Mouse (Mus musculus) frontal cortex, postnatal 10 days (tissue): ENCODE data around the gene Mas1.
"Not testable (repeated sequence)": the region's sequence is repeated elsewhere in the genome, so short reads cannot be mapped to it uniquely, and the experiment has no call there.

ENCODE experiments used
- DNase-seq, 2 experiments: peaks; one replicate each; pipeline ENCODE4 v3.0.0; 2022; ENCODE audit warnings: low spot score in 2 of 2, mixed read lengths in 1 of 2

Gene Mas1

DNA sequence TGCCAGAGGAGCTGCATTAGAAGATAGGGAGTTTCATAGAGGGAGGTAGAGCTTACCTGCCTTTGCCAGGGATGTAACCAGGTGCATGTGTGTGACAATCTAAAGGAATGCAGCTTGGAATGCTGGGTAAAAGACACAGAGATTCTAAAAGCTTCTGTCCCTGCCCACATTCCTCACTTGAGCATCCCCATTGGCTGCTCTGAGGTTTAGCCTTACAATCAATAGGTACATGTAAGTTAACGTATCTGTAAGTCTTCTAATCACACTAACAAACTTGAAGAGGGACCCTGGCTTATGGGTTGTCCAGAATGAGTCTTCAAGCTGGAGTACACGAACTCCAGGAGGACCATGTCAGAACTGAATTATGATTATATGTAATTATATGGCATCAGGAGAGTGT is at the start of gene Mas1:
TSS of gene Mas1 (minus strand) at position 101 of the 400 bp plus-strand sequence.
- DNase-seq, result no peak

DNA sequence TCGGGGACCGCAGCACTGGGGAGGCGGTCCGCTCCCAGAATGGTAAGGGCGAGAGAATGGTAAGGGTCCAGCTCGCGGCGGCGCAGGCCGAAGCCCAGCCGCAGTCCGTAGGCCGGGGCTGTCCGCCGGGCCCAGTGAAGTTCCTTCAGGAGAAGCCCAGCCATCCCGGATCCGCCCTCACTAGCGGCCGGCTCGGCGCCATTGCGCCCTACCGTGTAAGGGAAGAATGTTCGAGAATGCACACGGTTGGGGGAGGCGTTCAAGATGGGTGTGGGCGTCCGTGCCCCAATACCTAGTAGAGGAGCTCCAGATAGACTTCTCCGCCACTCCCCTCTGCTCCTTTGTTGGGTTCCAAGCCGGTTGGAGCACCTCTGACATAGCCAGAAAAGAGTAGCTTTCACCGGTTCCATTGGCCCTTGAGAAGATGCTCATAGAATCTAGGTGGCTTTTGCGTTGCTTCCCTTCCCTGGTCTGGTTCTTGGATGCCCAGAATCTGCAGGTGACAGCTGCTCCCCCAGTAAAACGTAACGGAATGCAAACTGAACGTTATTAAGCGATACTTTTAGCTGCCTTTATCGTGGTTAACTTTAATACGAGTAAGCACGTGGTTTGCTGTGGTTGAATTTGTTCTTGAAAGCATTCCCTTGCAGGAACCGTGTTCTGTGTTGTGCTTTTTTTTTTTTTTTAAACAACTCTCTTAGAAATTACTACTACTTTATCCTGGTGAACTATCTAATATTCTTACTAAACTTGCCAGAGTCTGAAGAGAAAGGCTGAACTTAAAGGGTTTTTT is 48.8 kb upstream of the Mas1 start:
- DNase-seq, result peak in 1 of 2 experiments; percentile 52

DNA sequence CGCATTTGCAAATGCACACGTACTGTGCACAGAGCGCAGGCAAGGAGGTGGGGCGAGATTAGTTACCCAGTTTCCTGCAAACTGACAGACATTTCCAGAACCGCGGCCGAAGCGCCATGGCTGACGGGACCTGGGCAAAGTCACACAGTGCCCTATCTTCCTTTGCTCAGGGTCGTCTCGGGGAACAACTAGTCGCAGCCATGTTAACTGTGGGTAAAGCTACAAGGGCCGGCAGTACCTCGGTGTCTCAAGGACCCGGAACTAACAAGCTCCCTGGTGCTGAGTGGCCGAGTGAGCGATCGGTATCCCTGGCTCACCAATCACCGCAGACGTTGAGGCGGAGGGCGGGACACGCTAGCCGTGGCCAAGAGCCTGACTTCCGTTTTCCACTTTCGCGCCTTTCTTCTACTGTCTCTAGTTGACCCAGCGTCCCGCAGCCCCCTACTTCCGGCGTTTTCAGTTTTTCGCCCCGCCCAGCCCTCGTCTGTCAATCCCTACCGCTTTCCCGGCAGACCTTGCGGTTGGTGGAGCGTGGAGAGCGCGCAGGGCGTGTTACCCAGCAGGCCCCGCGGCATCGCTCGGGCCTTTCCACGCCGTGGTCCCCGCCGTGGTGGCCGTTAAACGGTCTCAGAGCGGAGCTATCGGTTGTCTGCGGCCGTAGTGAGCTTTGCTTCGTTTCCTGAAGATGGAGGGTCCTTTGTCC is 48.1 kb upstream of the Mas1 start, which contains the start of gene Mrpl18:
TSS of gene Mrpl18 (minus strand) at position 465 of the 703 bp plus-strand sequence.
- peak; percentile 99 for DNase-seq

GRCm38 (mm10) chr17:12915488-12915880 is 47.5 kb upstream of the Mas1 start, which contains the start of gene Tcp1:
Gene Tcp1 (plus strand): TSS chr17:12915701.
- DNase-seq, result no peak

GRCm38 (mm10) chr17:12910391-12910790 is 42.4 kb upstream of the Mas1 start:
- DNase-seq, result no peak

DNA sequence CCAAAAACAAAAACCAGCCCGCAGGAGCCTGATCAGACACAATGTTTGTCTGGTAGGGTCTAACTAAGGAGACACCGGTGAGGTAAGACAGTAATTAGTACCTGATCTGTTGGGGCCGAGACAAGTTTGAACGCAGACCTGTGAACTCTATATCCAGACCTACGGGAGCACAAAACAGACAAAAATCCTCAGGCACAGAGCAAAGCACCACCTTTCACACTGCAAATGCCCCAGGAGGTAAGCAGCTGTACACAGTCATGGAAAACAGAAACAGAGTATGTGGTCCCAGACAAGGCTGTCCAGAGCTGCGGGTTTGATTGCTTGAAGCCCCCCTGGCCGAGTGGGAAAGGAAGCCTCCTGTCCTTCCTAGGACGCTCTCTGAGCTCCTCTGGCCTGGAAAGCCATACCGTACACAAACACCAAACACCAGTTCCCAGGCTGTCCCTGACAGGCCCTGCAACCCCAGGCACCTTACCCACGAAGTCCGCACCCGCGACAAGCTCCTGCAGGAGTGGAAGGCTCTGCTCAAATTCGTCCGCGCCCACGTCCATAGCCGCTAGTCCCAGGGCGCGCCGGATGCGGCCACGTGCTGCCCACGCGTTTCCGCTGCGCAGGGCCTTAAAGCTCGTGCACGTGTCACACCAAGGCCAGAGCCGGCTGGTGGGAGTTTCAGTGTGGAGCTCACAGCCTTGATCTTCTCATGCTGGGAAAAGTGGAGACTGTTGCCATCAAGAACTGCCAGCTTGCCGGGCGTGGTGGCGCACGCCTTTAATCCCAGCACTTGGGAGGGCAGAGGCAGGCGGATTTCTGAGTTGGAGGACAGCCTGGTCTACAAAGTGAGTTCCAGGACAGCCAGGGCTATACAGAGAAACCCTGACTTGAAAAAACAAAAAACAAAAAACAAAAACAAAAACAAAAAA is 41.7 kb upstream of the Mas1 start, which contains the start of gene Pnldc1:
TSS of gene Pnldc1 (minus strand) at position 870 of the 920 bp plus-strand sequence.
- DNase-seq, result no peak

GRCm38 (mm10) chr17:12906436-12906835 is 38.5 kb upstream of the Mas1 start:
- no peak for DNase-seq

GRCm38 (mm10) chr17:12905810-12906209 is 37.9 kb upstream of the Mas1 start:
- DNase-seq, result no peak

GRCm38 (mm10) chr17:12904349-12904748 is 36.4 kb upstream of the Mas1 start:
- no peak for DNase-seq

GRCm38 (mm10) chr17:12903372-12904333 is 35.7 kb upstream of the Mas1 start:
- no peak for DNase-seq

DNA sequence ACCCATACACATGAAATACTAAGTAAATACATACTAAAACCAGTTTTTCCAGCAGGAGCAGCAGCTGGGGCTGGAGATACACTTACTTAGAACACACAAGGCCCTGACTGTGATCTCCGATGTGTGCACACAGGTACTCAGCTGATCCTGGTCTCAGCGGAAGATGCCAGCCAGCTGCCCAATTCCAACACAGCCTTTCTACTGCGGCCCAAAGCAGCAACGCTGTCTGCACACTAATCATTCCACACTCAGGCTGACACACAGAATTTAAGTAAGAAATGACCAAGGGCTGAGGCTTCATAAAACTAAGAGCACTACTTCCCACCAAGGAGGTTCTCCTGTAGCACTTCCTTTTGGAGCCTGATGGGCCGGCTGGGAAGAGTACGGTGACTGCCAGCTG is 34.3 kb upstream of the Mas1 start:
- DNase-seq, result no peak

GRCm38 (mm10) chr17:12898607-12899006 is 30.7 kb upstream of the Mas1 start:
- not testable (repeated sequence) for DNase-seq

GRCm38 (mm10) chr17:12897674-12898073 is 29.7 kb upstream of the Mas1 start:
- DNase-seq, result no peak

- no peak for DNase-seq
Measured at GRCm38 (mm10) chr17:12892033-12892432, 24.1 kb upstream of the Mas1 start.

GRCm38 (mm10) chr17:12891054-12891453 is 23.1 kb upstream of the Mas1 start:
- no peak for DNase-seq

DNA sequence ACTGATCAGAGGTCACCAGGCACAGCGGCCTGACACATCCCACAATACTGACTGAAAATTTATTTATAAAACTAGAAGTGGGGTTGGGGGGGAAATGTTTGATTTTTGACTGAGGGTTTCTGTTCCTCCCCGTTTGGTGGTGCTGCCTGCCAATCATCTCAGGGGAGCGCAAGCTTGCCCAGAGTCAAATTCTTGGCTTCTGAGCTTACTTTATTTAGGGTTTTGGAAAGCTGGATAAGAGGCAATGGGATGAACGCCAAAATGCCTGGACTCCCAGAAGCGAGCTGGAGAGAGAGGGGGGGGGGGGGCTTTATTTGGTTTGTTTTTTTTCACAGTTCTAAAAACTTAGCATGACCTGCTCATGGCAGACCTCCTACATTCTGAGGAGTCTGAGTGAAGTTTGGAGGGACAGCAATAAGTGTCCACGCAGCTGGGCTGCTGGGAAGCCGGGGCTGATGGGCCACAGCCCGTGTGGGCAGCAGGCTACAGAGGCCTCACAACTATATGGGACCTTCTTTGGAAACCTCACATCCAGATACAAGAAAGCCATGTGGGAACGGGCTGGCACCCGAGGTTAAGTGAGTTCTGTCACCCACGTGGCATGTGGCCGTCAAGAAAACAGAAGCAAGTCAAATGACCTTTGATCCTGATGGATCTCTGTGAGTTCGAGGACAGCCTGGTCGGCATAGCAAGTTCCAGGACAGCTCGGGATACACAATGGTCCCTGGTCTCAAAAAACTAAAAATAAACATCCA is 19.3 kb upstream of the Mas1 start:
- no peak for DNase-seq

- no peak for DNase-seq
Measured at GRCm38 (mm10) chr17:12886620-12887019, 18.7 kb upstream of the Mas1 start.

DNA sequence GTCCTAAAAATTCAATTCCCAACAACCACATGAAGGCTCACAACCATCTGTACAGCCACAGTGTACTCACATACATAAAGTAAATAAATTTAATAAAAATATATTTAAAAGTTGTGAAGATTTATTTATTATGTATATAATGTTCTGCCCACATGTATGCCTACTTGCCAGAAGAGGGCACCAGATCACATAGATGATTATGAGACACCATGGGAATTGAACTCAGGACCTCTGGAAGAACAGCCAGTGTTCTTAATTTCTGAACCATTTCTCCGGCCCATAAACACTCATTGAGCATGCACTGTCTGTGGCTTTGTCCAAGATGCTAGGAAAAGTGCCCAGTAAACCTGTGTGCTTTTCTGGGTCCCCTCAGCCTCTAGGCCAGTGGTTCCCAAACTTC is 13.3 kb upstream of the Mas1 start:
- DNase-seq, result no peak

- DNase-seq, result peak; percentile 59 to 81
Measured at GRCm38 (mm10) chr17:12880178-12880577, 12.2 kb upstream of the Mas1 start.

GRCm38 (mm10) chr17:12875734-12876133 is 7.8 kb upstream of the Mas1 start, which contains the start of gene Mrgprh:
Gene Mrgprh (plus strand): TSS chr17:12876034.
- no peak for DNase-seq
